Mouse (Mus musculus) thymus, adult 18-20 months (tissue): Measurements from ENCODE around the gene Olfm4.

Experiments used
- DNase-seq, 2 experiments: peaks; one replicate each; pipeline ENCODE4 v3.0.0; 2022; ENCODE audit warnings: mixed read lengths in 2 of 2

Olfm4 gene

GRCm38 (mm10) chr14:80029297-80030001 lies 45.6 kb downstream of the Olfm4 start:
- no peak for DNase-seq

GRCm38 (mm10) chr14:80039645-80040272 lies 55.9 kb downstream of the Olfm4 start:
- no peak for DNase-seq

- no peak for DNase-seq
Observed at GRCm38 (mm10) chr14:80046104-80046734, 62.3 kb downstream of the Olfm4 start.

- no peak for DNase-seq
Observed at GRCm38 (mm10) chr14:80047368-80048101, 63.7 kb downstream of the Olfm4 start.

- DNase-seq, result no peak
Observed at GRCm38 (mm10) chr14:80055725-80056124, 71.8 kb downstream of the Olfm4 start.

GRCm38 (mm10) chr14:80061686-80062085 lies 77.8 kb downstream of the Olfm4 start:
- DNase-seq, result no peak

- no peak for DNase-seq
Observed at GRCm38 (mm10) chr14:80062896-80063295, 79.0 kb downstream of the Olfm4 start.

- no peak for DNase-seq
Observed at GRCm38 (mm10) chr14:80070580-80070979, 86.7 kb downstream of the Olfm4 start.
